Mouse (Mus musculus): ENCODE data around the gene Tnrc6c.

GRCm38 (mm10) chr11:117686021-117686420 lies 31.9 kb downstream of the Tnrc6c start:
- peak; percentile 45 for TF ChIP-seq CTCF (IDR thresholded peaks at IDR 0.05; ENCODE audit: low read depth, low read length)
- no peak for TF ChIP-seq POLR2A (IDR thresholded peaks at IDR 0.05; ENCODE audit: extremely low read depth, insufficient read depth, low read length)
